Mouse (Mus musculus): ENCODE data around the gene Baiap2l1.

The Baiap2l1 gene

DNA sequence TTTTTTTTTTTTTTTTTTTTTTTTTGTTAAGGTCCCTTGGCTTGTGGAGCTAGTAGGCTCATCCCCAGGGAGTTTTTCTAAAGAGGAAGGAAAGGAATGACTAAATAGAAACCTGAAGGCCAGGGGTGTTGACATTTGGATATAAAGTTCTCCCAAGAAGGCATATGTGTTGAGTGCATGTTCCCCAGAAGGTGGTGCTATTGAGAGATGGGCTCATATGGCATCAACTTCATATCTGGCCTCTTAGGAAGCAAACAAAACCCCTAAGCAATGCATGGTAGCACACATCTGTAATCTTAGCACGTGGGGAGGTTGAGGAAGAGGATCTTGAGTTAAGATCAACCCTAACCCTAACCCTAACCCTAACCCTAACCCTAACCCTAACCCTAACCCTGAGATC is 126.5 kb downstream of the Baiap2l1 start:
- in situ Hi-C loops (cut with MboI, MseI), result no loop called here

DNA sequence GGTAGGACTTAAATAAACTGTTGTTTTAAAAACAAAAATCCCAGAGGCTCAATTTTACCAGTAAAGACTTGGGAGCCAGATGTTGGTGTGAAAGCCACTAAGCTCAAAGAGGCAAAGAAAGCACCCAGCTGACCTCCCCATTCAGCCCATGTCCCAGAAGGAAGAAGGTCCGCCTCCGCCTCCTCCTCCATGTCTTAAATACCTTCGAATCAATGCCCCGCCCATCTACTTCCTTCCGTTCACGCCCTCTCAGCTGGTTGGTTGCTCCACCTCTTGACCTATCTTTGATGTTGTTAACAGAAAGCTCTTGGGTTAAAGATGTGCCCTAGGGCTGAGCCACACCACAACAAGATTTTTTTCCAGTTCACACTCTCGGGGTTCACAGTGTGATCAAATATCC is 127.7 kb downstream of the Baiap2l1 start:
- in situ Hi-C loops (cut with MboI, MseI), result no loop called here

DNA sequence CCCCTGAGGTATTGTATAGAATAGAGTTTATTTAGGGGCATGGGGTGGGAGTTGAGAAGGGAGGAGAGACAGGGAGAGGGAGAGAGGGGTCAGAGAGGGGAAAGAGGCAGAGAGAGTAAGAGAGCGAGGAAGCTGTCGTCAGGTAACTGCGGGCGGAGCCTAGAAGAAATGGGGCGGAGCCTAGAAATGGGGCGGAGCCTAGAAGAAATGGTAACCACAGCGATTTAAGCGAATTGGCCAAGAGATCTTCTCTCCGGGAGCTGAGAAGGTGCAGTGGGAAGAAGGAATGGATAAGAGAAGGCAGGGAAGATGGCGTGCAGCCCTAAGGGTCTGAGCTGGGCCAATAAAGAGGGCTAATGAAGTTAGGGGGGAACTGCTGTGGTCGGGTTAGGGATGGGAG is 131.7 kb downstream of the Baiap2l1 start:
- in situ Hi-C loops (cut with MboI, MseI), result no loop called here

DNA sequence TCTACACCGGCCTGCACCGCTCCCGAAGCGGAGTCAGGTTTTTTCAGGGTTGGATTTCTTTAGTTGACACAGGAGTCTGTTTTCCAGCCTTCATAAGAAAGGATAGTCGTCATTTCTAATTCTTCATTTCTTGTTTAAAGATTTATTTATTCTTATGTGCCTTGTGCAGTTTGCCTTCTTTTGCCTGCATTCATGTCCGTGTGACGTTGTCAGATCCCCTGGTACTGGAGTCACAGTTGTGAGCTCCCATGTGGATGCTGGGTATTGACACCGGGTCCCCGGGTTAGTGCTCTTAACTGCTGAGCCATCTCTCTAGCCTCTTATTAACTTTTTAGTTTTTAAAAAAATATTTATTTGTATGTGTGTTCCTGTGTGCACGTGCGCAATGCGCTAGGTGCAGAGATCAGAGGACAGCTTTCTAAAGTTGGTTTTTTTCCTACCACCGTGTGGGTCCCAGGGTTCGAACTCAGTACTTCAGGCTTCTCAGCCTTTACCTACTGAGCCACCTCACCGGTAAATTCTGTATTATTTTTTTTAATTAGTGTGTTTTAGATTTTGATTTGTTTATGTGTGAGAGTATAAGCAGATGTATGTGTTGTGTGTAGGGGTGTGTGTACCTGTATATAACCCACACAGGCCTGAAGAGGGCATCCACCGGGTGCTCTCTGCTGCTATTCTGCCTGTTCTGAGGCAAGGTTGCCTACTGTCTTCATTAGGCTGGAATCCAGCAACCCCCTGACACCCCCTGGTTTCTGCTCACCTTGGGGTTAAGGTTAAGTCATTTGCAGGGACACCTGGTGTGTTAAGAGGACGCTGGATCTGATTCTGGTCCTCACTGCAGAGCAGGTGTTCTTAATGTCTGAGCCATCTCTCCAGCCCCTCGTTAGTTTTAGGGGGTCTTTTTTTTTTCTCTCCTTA is 133.8 kb downstream of the Baiap2l1 start:
- in situ Hi-C loops (cut with MboI, MseI), result loop anchor here (25.0 kb wide), 1 partner anchor 538 kb away; the partner anchor contains the start of genes Tmem130 and Trrap

DNA sequence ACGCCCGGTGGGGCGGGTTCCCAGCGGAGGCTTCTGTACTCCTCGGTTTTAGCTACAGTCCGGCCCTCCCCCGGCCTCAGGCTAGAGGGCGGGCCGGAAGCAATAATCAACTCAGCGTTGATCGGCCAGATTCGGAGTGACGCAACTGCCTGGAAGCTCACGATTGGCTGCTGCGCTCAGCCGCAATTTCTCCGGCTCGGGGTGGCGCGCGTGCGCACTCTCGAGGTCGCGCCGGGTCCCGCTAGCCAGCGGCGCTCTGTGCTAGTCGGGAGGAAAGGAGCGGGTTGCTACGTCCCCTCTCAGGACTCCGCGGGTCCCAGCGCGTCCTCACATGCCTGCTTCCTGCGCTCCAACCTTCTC is 134.4 kb downstream of the Baiap2l1 start, which contains the start of gene Tecpr1:
Gene Tecpr1 (minus strand): TSS at position 113 of the 360 bp plus-strand sequence.
- in situ Hi-C loops (cut with MboI, MseI), result loop anchor here (25.0 kb wide), 1 partner anchor 539 kb away; the partner anchor contains the start of genes Tmem130 and Trrap

DNA sequence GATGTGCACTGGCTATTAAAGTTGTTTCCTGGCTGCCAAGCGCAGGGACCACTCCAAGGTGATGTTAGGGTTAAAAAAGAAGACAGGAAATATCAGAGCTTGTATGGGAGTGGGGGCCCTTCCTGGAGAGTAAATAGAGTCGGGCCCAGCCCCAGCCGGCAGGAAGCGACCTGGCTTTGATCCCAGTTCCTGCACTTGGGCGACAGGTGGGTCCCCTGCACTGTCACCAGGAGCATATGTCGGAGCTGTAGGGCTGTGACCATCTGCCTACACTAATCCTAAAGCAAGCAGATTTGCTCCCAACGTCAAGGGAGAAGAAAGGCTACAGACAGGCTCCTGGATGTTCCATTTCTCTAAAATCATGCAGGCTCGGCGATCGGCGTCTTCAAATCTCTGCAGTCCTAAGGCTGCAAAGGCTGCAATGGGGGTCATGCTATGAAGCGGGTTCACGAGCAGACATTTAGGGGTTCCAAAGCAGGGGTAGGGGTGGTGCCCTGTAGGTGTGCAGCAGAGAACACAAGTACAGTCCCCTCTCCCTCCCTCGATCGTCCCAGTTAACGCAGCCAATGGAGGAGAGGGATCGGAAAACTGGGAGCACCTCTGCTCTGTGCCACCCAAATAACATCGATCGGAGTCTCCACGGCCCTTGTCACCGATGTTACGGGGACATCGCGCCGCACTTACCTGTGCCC is 135.0 kb downstream of the Baiap2l1 start:
- in situ Hi-C loops (cut with MboI, MseI), result loop anchor here (25.0 kb wide), 1 partner anchor 539 kb away; the partner anchor contains the start of genes Tmem130 and Trrap

DNA sequence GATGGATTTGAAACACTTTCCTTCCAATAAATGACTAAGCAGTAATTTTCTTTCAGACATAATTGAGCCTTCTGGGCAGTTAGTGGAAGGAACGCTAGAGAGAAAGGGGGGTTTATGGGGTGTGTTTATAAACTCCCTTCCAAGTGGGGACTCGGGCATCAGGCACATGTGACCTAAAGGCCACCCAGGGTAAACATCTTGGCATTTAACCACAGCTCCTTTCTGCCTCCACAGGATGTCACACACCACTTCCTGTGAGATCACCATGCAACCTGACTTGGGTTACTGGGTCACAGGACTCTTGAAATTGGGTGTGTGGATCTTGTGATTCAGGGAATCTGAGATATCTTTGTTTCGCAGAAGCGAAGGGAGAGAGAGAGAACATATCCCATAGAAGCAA is 136.6 kb downstream of the Baiap2l1 start:
- in situ Hi-C loops (cut with MboI, MseI), result loop anchor here (25.0 kb wide), 1 partner anchor 541 kb away; the partner anchor contains the start of genes Tmem130 and Trrap

DNA sequence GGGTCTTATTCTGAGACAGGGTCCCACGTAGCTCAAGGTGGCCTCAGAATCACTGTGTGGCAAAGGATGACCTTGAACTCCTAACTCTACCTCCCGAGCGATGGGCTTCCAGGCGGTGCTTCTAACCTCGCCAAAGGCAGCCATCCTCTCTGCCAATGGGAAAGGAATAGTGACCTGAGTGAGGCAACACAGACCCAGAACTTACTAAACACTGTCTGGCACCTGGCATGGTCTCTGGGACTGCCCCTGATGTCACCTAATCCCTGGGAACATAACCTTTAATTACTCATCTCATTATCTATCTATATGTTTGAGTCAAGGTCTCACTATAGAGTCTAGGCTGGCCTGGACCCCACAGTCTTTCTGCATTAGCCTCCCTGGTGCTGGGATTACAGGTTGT is 138.0 kb downstream of the Baiap2l1 start:
- in situ Hi-C loops (cut with MboI, MseI), result loop anchor here (25.0 kb wide), 1 partner anchor 542 kb away; the partner anchor contains the start of genes Tmem130 and Trrap

DNA sequence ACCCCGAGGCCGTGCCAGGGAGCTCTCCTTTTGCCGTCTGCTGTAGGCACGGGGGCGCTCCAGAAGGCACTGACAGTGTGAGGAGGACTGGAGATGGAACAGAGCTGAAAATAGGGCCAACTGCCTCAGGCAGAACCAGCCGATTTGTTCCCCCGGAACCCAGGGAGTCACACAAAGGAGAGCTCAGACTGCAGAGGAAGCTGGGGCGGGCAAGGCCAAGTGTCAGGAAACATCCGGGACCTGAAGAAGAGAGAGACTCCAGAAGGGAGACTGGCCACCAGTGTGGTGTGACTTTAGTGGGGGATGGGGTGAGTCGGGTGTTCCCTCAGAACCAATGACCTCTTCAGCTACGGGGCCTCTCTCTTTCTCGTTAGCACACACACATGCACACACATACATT is 138.6 kb downstream of the Baiap2l1 start:
- in situ Hi-C loops (cut with MboI, MseI), result loop anchor here (25.0 kb wide), 1 partner anchor 543 kb away; the partner anchor contains the start of genes Tmem130 and Trrap

DNA sequence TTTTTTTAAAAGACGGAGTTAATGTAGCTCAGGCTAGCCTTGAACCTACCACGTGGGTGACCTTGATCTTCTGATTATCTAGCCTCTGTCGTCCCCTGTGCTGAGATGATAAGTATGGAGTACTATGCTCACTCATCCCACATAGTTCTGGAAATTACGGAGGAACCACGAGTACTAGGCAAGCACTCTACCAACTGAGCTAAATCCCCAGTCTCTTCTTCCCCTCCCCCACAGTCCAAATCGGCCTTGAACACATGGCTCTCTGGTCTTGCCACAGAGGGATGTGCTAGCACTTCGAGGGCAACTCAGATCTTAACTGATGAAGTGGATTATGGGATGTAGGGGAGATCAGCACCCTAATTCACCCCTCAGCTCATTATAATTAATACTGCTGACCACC is 139.9 kb downstream of the Baiap2l1 start:
- in situ Hi-C loops (cut with MboI, MseI), result loop anchor here (25.0 kb wide), 1 partner anchor 544 kb away; the partner anchor contains the start of genes Tmem130 and Trrap

DNA sequence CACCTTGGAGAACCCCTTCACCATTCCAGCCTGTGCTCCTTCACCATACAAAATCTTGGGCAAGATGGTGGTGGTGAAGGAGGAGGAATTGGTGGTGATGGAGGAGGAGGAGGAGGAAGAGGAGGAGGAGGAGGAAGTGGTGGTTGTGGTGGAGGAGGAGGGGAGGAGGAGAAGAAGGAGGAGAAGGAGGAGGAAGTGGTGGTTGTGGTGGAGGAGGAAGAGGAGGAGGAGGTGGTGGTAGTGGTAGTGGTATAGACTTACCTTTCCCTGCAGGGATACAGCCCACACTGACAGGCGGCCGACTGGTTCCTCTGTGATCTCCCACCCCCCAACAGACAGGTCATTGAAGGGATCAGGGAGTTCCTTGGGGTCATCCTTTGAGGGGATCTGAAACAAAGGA is 141.9 kb downstream of the Baiap2l1 start:
- in situ Hi-C loops (cut with MboI, MseI), result loop anchor here (25.0 kb wide), 1 partner anchor 546 kb away; the partner anchor contains the start of genes Tmem130 and Trrap

Measured in T-helper 2 cell (primary cell).